8 mouse cellular contexts compared by ENCODE assay signal in the genomic region with DNA sequence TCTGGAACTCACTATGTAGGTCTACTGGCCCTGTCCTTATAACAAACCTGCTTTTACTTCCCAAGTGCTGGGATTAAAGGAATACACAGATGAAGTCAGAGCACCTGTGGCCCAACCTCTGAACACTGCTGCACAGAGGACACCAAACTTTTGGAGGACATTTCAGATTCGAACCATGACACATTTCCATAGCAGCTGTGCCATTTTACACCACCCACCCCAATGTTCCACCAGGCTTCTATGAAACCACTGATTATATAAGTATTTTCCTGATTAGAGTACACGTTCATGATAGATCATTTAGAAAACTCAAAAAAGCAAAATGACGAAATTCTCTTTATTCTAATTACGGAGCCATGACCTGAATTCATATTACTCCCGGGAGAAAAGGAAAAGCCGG. TPM values are rescaled to one million over a fixed set of nuclear protein-coding genes. Genes with fewer than 3 reads are reported as not detected.
A peak's percentile ranks its signal among the peaks of the same experiment; 100 is the strongest.
DNase-seq lines count a peak whose midpoint lies in the region; ATAC-seq and TF ChIP-seq lines count a peak whose summit lies in the region.

No protein-coding gene starts in this region.

- no peak overlapping the region for H3ac ChIP-seq in myocyte (ENCODE audit: control insufficient read depth, insufficient read length)

- DNase-seq in frontal cortex, postnatal 25 days (ENCODE audit: low spot score in 2 of 2), result no peak
- DNase-seq in right cerebral cortex, adult 18-20 months, result peak; percentile 66
- no peak for DNase-seq in right cerebral cortex, postnatal 4 days
- DNase-seq in yolk sac, embryonic 10.5 days (ENCODE audit: low spot score), result no peak
- no peak for DNase-seq in cerebellum, postnatal 14 days

- H3K4me1 ChIP-seq in intestine, postnatal 0 days (replicated peaks; ENCODE audit: control insufficient read depth, insufficient read depth, low read length), result no peaks in the 10 kb centered on the region

- 39% methylated on average over 6 of the region's 6 CpGs for WGBS in intestine, postnatal 0 days

- ATAC-seq in frontal cortex, adult (ENCODE audit: low TSS enrichment), result peak; percentile 51
- no peak for ATAC-seq in intestine, postnatal 0 days

- TF ChIP-seq CTCF in intestine, postnatal 0 days (IDR thresholded peaks at IDR 0.05; ENCODE audit: low read depth), result no peak

- H3K36me3 ChIP-seq in intestine, postnatal 0 days (ENCODE audit: control insufficient read depth, insufficient read depth), result no peaks in the 10 kb centered on the region
- H3K36me3 ChIP-seq in myocyte (ENCODE audit: control insufficient read depth, insufficient read depth), result no peaks in the 10 kb centered on the region

- H3K27ac ChIP-seq in intestine, postnatal 0 days (ENCODE audit: low read depth, low read length), result peak overlapping the region; percentile 72

- no peak for TF ChIP-seq POLR2A in myocyte (IDR thresholded peaks at IDR 0.05; ENCODE audit: insufficient read length, low read depth)

- peak overlapping the region; percentile 83 for H3K4me2 ChIP-seq in intestine, postnatal 0 days (replicated peaks; ENCODE audit: low read depth)
- H3K4me2 ChIP-seq in myocyte (ENCODE audit: low read depth), result peak overlapping the region; percentile 93

- H3K9me3 ChIP-seq in intestine, postnatal 0 days (ENCODE audit: control insufficient read depth), result no peaks in the 10 kb centered on the region

- no peaks in the 10 kb centered on the region for H3K27me3 ChIP-seq in intestine, postnatal 0 days (replicated peaks; ENCODE audit: control insufficient read depth, insufficient read depth, low read length)
- H3K27me3 ChIP-seq in myocyte (ENCODE audit: control insufficient read depth, insufficient read depth, insufficient read length), result no peaks in the 10 kb centered on the region

- peak overlapping the region; percentile 45; the same call in 1 of the 2 replicates for H3K9ac ChIP-seq in intestine, postnatal 0 days (ENCODE audit: low read depth, low read length)

- H3K4me3 ChIP-seq in intestine, postnatal 0 days (ENCODE audit: low read depth, low read length), result peak overlapping the region; percentile 74
- H3K4me3 ChIP-seq in myocyte, result peak overlapping the region; percentile 78

- H3K79me2 ChIP-seq in myocyte (ENCODE audit: control insufficient read depth, insufficient read depth), result peaks cover 37% of the 10 kb centered on the region

TF ChIP-seq in myocyte, 11 proteins besides CTCF, POLR2A, EP300 and RAD21:
- TF ChIP-seq MYOG (IDR thresholded peaks at IDR 0.05; ENCODE audit: control insufficient read depth in 1 of 3, insufficient read depth in 1 of 3, insufficient read length in 2 of 3, low read depth in 2 of 3), result no peak
- TF ChIP-seq E2F4 (IDR thresholded peaks at IDR 0.05; ENCODE audit: insufficient read depth), result no peak
- TF ChIP-seq POLR2AphosphoS2 (IDR thresholded peaks at IDR 0.05; ENCODE audit: insufficient read length, low read depth), result no peak

RNA-seq across cellular contexts. Expression of a gene that starts 0.6 kb away (rescaled TPM):
- polyA plus RNA-seq in intestine, postnatal 0 days (2015; fragmentation: Nextera tagmentation; extraction: Ambion mirVana), result 62.0 and 79.2 TPM in 2 replicates
- 65.3 TPM for polyA plus RNA-seq in myocyte (2012; fragmentation: generic; extraction: Trizol)

RNA-seq across cellular contexts. Expression of a gene that starts 18.2 kb away (rescaled TPM):
- polyA plus RNA-seq in intestine, postnatal 0 days (2015; fragmentation: Nextera tagmentation; extraction: Ambion mirVana), result 71.6 and 79.4 TPM in 2 replicates
- 33.1 TPM for polyA plus RNA-seq in myocyte (2012; fragmentation: generic; extraction: Trizol)

RNA-seq across cellular contexts. Expression of a gene that starts 45.4 kb away (rescaled TPM):
- 2.7 and 3.0 TPM in 2 replicates for polyA plus RNA-seq in intestine, postnatal 0 days (2015; fragmentation: Nextera tagmentation; extraction: Ambion mirVana)
- 0.01 TPM for polyA plus RNA-seq in myocyte (2012; fragmentation: generic; extraction: Trizol)
